8 mouse cellular contexts compared by ENCODE assay signal in genomic region chr1:43446089-43446533, GRCm38 (mm10). TPM values are rescaled to one million over a fixed set of nuclear protein-coding genes. Genes with fewer than 3 reads are reported as not detected.
DNase-seq lines count a peak whose midpoint lies in the region; ATAC-seq and TF ChIP-seq lines count a peak whose summit lies in the region.

No protein-coding gene starts in this region.

- no peak for TF ChIP-seq POLR2A in liver, adult 2 months (IDR thresholded peaks at IDR 0.05; ENCODE audit: extremely low read depth, insufficient read depth, low read length)

- H3K27ac ChIP-seq in layer of hippocampus, adult 2 months = peak overlapping the region; percentile 96
- H3K27ac ChIP-seq in liver, adult 2 months (replicated peaks; ENCODE audit: insufficient read depth, low read depth, low read length) = no peak overlapping the region; the same call in 1 of the 2 replicates
- H3K27ac ChIP-seq in midbrain, embryonic 16.5 days (ENCODE audit: low read length) = peak overlapping the region; percentile 91

- peaks cover 4% of the 10 kb centered on the region; the same call in 1 of the 2 replicates for H3K4me1 ChIP-seq in liver, adult 2 months (ENCODE audit: control insufficient read depth, insufficient read depth, low read length)
- peaks cover 26% of the 10 kb centered on the region for H3K4me1 ChIP-seq in midbrain, embryonic 16.5 days (ENCODE audit: control insufficient read depth, insufficient read depth, low read length)

- no peaks in the 10 kb centered on the region; the same call in 1 of the 2 replicates for H3K79me2 ChIP-seq in liver, adult 2 months (ENCODE audit: control insufficient read depth, insufficient read depth, low read length)

- H3K4me3 ChIP-seq in layer of hippocampus, adult 2 months = peak overlapping the region; percentile 69
- peak overlapping the region; percentile 83 for H3K4me3 ChIP-seq in liver, adult 2 months (ENCODE audit: insufficient read depth, low read depth, low read length)
- H3K4me3 ChIP-seq in midbrain, embryonic 16.5 days (ENCODE audit: low read depth, low read length) = peak overlapping the region; percentile 100

- WGBS in liver, adult 2 months = under 1% methylated on average over 44 of the region's 44 CpGs
- WGBS in midbrain, embryonic 16.5 days = 0% methylated on average over 34 of the region's 44 CpGs

- peak in 1 of 2 experiments; percentile 44 for DNase-seq in layer of hippocampus, adult 2 months (ENCODE audit: low spot score in 2 of 2)
- no peak for DNase-seq in layer of hippocampus, postnatal 14 days (ENCODE audit: low spot score in 2 of 2)
- DNase-seq in cerebellum, postnatal 14 days = peak; percentile 68 to 75
- DNase-seq in gastrocnemius, postnatal 25 days = peak; percentile 78
- no peak for DNase-seq in liver, adult 2 months (ENCODE audit: extremely low read depth, low read depth, low spot score)
- DNase-seq in splenic B cell, adult 2 months (ENCODE audit: low read depth, low spot score) = peak; percentile 59

- peak overlapping the region; percentile 90 for H3K4me2 ChIP-seq in midbrain, embryonic 16.5 days (ENCODE audit: low read length)

- no peaks in the 10 kb centered on the region for H3K27me3 ChIP-seq in liver, adult 2 months (ENCODE audit: control insufficient read depth, insufficient read depth, low read length)
- no peaks in the 10 kb centered on the region for H3K27me3 ChIP-seq in midbrain, embryonic 16.5 days (ENCODE audit: control insufficient read depth, insufficient read depth, low read depth, low read length)
- H3K27me3 ChIP-seq in splenic B cell, adult 2 months (ENCODE audit: control insufficient read depth, insufficient read depth, low read length, poor library complexity, severe bottlenecking) = no peaks in the 10 kb centered on the region

- no peaks in the 10 kb centered on the region for H3K9me3 ChIP-seq in midbrain, embryonic 16.5 days (replicated peaks; ENCODE audit: control insufficient read depth, low read length, poor library complexity, severe bottlenecking)

- no peaks in the 10 kb centered on the region for H3K36me3 ChIP-seq in liver, adult 2 months (ENCODE audit: control insufficient read depth, insufficient read depth, low read length)
- no peaks in the 10 kb centered on the region for H3K36me3 ChIP-seq in midbrain, embryonic 16.5 days (ENCODE audit: control insufficient read depth, insufficient read depth, low read length)
- H3K36me3 ChIP-seq in splenic B cell, adult 2 months (ENCODE audit: control insufficient read depth, insufficient read depth, low read length, poor library complexity, severe bottlenecking) = no peaks in the 10 kb centered on the region

- peak overlapping the region; percentile 80 for H3K9ac ChIP-seq in liver, adult 2 months (ENCODE audit: low read depth, low read length)
- peak overlapping the region; percentile 98 for H3K9ac ChIP-seq in midbrain, embryonic 16.5 days (ENCODE audit: low read depth, low read length)

- ATAC-seq in inflammation-experienced regulatory T-cells, adult 6 months = peak; percentile 55
- peak; percentile 79 for ATAC-seq in midbrain, embryonic 16.5 days

- no peak for TF ChIP-seq CTCF in layer of hippocampus, adult 2 months (conservative IDR thresholded peaks at IDR 0.05)
- no peak for TF ChIP-seq CTCF in liver, adult 2 months (IDR thresholded peaks at IDR 0.05; ENCODE audit: low read depth, low read length)

RNA-seq across cellular contexts. Expression of gene Nck2, which starts 1.7 kb away (rescaled TPM):
- total RNA-seq in layer of hippocampus, adult 2 months (2021) = 10 to 100 TPM; 55.6 to 56.3 TPM
- total RNA-seq in layer of hippocampus, postnatal 14 days (2021) = 10 to 100 TPM; 48.4 to 50.9 TPM
- total RNA-seq in gastrocnemius, postnatal 25 days (2021) = 10 to 100 TPM; 17.3 to 17.9 TPM
- 10 to 100 TPM; 14.9 to 24.1 (median 18.7) TPM for polyA plus RNA-seq in inflammation-experienced regulatory T-cells, adult 6 months (2017; shearing (Covaris generic))
- 3.0 and 5.6 TPM in 2 replicates for total RNA-seq in liver, adult 2 months (2014; rRNA removed)
- 2.5 TPM in 2 replicates for polyA plus RNA-seq in liver, adult 2 months (2012; rRNA removed)
- polyA plus RNA-seq in midbrain, embryonic 16.5 days (2015; fragmentation: Nextera tagmentation; extraction: Ambion mirVana) = 32.1 and 32.3 TPM in 2 replicates

Comparison
In these comparisons a context has a peak if more than half of its experiments do, and no peak if none do; other contexts are left out.
1. DNase-seq: peak in cerebellum, postnatal 14 days (2 of 2), gastrocnemius, postnatal 25 days (single experiment) and splenic B cell, adult 2 months (single experiment); none in layer of hippocampus, postnatal 14 days (0 of 2) and liver, adult 2 months (single experiment).
2. Peak in every context shown above with its lines, with median percentiles within 50 percentile points of each other: H3K4me3 ChIP-seq.